Mouse (Mus musculus): Measurements from ENCODE around the gene Ptprg.

GRCm38 (mm10) chr14:11962561-11962960 is 409.2 kb downstream of the Ptprg start:
- TF ChIP-seq CTCF (IDR thresholded peaks at IDR 0.05; ENCODE audit: low read depth): no peak
- TF ChIP-seq EP300 (IDR thresholded peaks at IDR 0.05; ENCODE audit: low read depth): no peak
